Mouse (Mus musculus) E14TG2a.4 (cell line): ENCODE results near the gene Srd5a1.

Experiments
- CTCF ChIP-seq: conservative IDR thresholded peaks from 2 replicates; pipeline ENCODE4 v1.5.1; 2014; ENCODE audit warnings: low read length
- NANOG ChIP-seq: IDR thresholded peaks from 2 replicates; pipeline ENCODE4 v1.6.1; 2014; ENCODE audit warnings: borderline replicate concordance, low read length, mixed read lengths

GRCm38 (mm10) chr13:69553024-69553423, 58.2 kb downstream of the Srd5a1 start:
- TF ChIP-seq CTCF (peak; percentile 48), NANOG (no peak)
